Mouse (Mus musculus): ENCODE results near the gene S100a3. TPM values are rescaled to one million over a fixed set of nuclear protein-coding genes. Genes with fewer than 3 reads are reported as not detected.

The S100a3 gene
- total and polyA plus RNA-seq, 3 experiments: 0.03 to 0.04 TPM; not detected in 1

- Histone ChIP-seq H3K36me3 (ENCODE audit: control insufficient read depth in 1 of 2, insufficient read depth in 2 of 2, low read length in 2 of 2) (peaks cover 0 to 22% of the 10 kb centered on the region in 2 experiments; a peak in 2 of 4 replicates), H3K4me3 (ENCODE audit: control insufficient read depth in 1 of 2, insufficient read depth in 1 of 2, low read depth in 2 of 2, low read length in 2 of 2) (no peak overlapping the region), H3K27me3 (ENCODE audit: control insufficient read depth in 1 of 2, insufficient read depth in 2 of 2, low read length in 2 of 2) (no peaks in the 10 kb centered on the region), H3K9me3 (replicated peaks; ENCODE audit: insufficient read depth, low read length) (no peaks in the 10 kb centered on the region), H3K4me1 (ENCODE audit: control insufficient read depth in 1 of 2, insufficient read depth in 2 of 2, low read length in 2 of 2) (peaks cover 8 to 34% of the 10 kb centered on the region in 2 experiments), H3K27ac (ENCODE audit: control insufficient read depth, low read depth, low read length) (no peak overlapping the region), H3K79me2 (ENCODE audit: control insufficient read depth, insufficient read depth, low read length, poor library complexity) (no peaks in the 10 kb centered on the region), H3K9ac (ENCODE audit: control insufficient read depth, low read depth, low read length, poor library complexity, severe bottlenecking) (no peak overlapping the region)
- DNase-seq (ENCODE audit: low read depth, low spot score): no peak
- no peak for TF ChIP-seq MYB (IDR thresholded peaks at IDR 0.05; ENCODE audit: low read depth, low read length)
- TF ChIP-seq CHD2 (IDR thresholded peaks at IDR 0.05; ENCODE audit: low read length): no peak
- TF ChIP-seq NELFE (IDR thresholded peaks at IDR 0.05; ENCODE audit: low read depth, low read length): no peak
- no peak for TF ChIP-seq EP300 (IDR thresholded peaks at IDR 0.05; ENCODE audit: low read depth in 1 of 2, low read length in 2 of 2)
- TF ChIP-seq MAZ (IDR thresholded peaks at IDR 0.05; ENCODE audit: low read depth, low read length): no peak
- no peak for TF ChIP-seq GATA1 (IDR thresholded peaks at IDR 0.05; ENCODE audit: low read depth, low read length)
- no peak for TF ChIP-seq MAX (IDR thresholded peaks at IDR 0.05; ENCODE audit: low read length)
Observed at GRCm38 (mm10) chr3:90607361-90607760, 47.0 kb downstream of the S100a3 start.

DNA sequence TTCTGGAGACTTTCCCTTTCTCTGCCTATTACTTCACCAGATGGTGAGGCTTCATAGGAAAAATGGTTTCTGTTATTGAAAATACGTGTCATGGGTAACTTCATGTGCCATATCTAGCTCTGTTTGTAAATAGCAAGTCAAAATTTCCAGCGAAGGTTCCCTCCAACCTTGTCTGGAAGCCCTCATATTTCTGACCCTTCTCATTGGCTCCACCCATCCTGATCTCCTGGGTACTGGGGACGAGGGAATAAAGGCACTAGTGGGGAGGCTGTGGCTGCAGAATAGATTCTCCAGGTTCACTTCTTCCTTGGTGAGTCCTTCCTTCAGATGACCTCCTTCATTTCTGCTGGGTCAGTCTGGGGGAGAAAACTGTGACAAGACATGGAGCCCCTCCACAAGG, 47.8 kb downstream of the S100a3 start, which contains the start of gene S100a5:
TSS of gene S100a5 (plus strand) at position 301 of the 400 bp plus-strand sequence.
- Histone ChIP-seq H3K27ac (ENCODE audit: control insufficient read depth, low read depth, low read length) (no peak within 1 kb of the TSS), H3K4me1 (ENCODE audit: control insufficient read depth in 1 of 2, insufficient read depth in 2 of 2, low read length in 2 of 2) (peaks cover 8 to 37% of the 10 kb centered on the region in 2 experiments), H3K79me2 (ENCODE audit: control insufficient read depth, insufficient read depth, low read length, poor library complexity) (no peaks in the 10 kb centered on the region), H3K9ac (ENCODE audit: control insufficient read depth, low read depth, low read length, poor library complexity, severe bottlenecking) (no peak within 1 kb of the TSS), H3K9me3 (replicated peaks; ENCODE audit: insufficient read depth, low read length) (no peaks in the 10 kb centered on the region), H3K36me3 (ENCODE audit: control insufficient read depth in 1 of 2, insufficient read depth in 2 of 2, low read length in 2 of 2) (peaks cover 0 to 26% of the 10 kb centered on the region in 2 experiments; a peak in 2 of 4 replicates), H3K27me3 (ENCODE audit: control insufficient read depth in 1 of 2, insufficient read depth in 2 of 2, low read length in 2 of 2) (no peaks in the 10 kb centered on the region), H3K4me3 (ENCODE audit: control insufficient read depth in 1 of 2, insufficient read depth in 1 of 2, low read depth in 2 of 2, low read length in 2 of 2) (no peak within 1 kb of the TSS)
- DNase-seq (ENCODE audit: low read depth, low spot score): no peak
- TF ChIP-seq CHD1 (IDR thresholded peaks at IDR 0.05; ENCODE audit: low read depth, low read length) (no peak), ETS1 (IDR thresholded peaks at IDR 0.05; ENCODE audit: low read depth, low read length) (no peak), JUND (IDR thresholded peaks at IDR 0.05; ENCODE audit: low read depth, low read length) (no peak), GABPA (IDR thresholded peaks at IDR 0.05; ENCODE audit: low read depth, low read length) (no peak), POLR2AphosphoS2 (IDR thresholded peaks at IDR 0.05; ENCODE audit: low read length) (no peak), NELFE (IDR thresholded peaks at IDR 0.05; ENCODE audit: low read depth, low read length) (no peak), ZMIZ1 (IDR thresholded peaks at IDR 0.05; ENCODE audit: low read depth, low read length) (no peak), POLR2AphosphoS5 (IDR thresholded peaks at IDR 0.05; ENCODE audit: borderline replicate concordance, low read depth, low read length) (no peak), NRF1 (IDR thresholded peaks at IDR 0.05; ENCODE audit: insufficient read depth, low read depth, low read length, poor library complexity, severe bottlenecking) (no peak), TAL1 (IDR thresholded peaks at IDR 0.05; ENCODE audit: low read length) (no peak), KAT2A (conservative IDR thresholded peaks at IDR 0.05; ENCODE audit: low read depth, low read length) (no peak)
